ENCODE assay signal across 12 mouse cellular contexts in the genomic region with DNA sequence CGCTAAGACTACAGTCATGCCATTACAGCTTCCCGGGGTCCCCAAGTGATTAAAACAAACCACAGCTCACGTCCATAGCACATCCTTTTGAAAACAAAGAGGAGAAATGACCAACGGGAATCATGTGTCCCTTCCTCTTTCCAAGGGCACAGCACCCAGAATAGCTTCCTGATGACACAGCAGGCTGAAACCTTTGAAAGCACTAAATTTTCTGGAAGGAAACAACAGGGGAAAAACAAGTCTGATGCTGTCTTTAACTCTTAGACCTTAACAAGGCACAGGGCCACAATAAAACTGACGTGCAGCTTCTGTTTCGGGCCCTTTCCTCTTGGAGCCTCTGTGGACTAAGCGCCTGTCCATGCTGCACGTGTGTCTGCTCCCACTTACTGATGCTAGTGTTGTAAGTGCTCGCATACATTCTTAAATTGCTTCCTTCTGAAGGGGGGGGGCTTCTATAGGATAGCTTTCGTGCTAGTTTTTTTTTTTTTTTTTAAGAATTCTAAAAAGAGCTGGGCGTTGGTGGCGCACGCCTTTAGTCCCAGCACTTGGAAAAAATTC. TPM values are rescaled to one million over a fixed set of nuclear protein-coding genes. Genes with fewer than 3 reads are reported as not detected.
A peak's percentile ranks its signal among the peaks of the same experiment; 100 is the strongest.
DNase-seq lines count a peak whose midpoint lies in the region; ATAC-seq and TF ChIP-seq lines count a peak whose summit lies in the region.
"Had no signal": no experiment of that assay in that cellular context is flagged by ENCODE, and none has a peak within 500 bp of the region (broad histone marks: within the 10 kb centered on the region; RNA-seq: fewer than 3 reads in every experiment).

No protein-coding gene starts in this region.

- H3K79me2 ChIP-seq in liver, adult 2 months (ENCODE audit: control insufficient read depth, insufficient read depth, low read length): peaks cover 3% of the 10 kb centered on the region; the same call in 1 of the 2 replicates

- DNase-seq in adrenal gland, adult 2 months: peak; percentile 62
- no peak for DNase-seq in adrenal gland, postnatal 25 days
- peak; percentile 15 for DNase-seq in liver, adult 2 months (ENCODE audit: extremely low read depth, low read depth, low spot score)
- DNase-seq in liver, embryonic 11.5 days (ENCODE audit: low spot score): no peak
- DNase-seq in brain, adult 2 months (ENCODE audit: low read depth, low spot score): peak; percentile 27
- peak; percentile 15 to 39 for DNase-seq in heart, postnatal 14 days
- no peak for DNase-seq in cerebellum, postnatal 10 days
- DNase-seq in midbrain, embryonic 10.5 days (ENCODE audit: low spot score): no peak
- DNase-seq: gastrocnemius, postnatal 14 days had no signal

- no peak for TF ChIP-seq CTCF in liver, adult 2 months (IDR thresholded peaks at IDR 0.05; ENCODE audit: low read depth, low read length)

- ATAC-seq in liver, embryonic 11.5 days (replicated peaks; ENCODE audit: low FRiP score): no peak

- intact Hi-C loops in heart, postnatal 14 days (cut with DNase I): loop anchor here (2.0 kb wide), 1 partner anchor 25 kb away; no protein-coding TSS in a partner anchor

- H3K9ac ChIP-seq in liver, adult 2 months (ENCODE audit: low read depth, low read length): no peak overlapping the region
- H3K9ac ChIP-seq in liver, embryonic 11.5 days (ENCODE audit: low read depth, low read length): no peak overlapping the region

- no peaks in the 10 kb centered on the region for H3K4me1 ChIP-seq in liver, adult 2 months (ENCODE audit: control insufficient read depth, insufficient read depth, low read length)
- peaks cover 8% of the 10 kb centered on the region; the same call in 1 of the 2 replicates for H3K4me1 ChIP-seq in liver, embryonic 11.5 days (replicated peaks; ENCODE audit: control insufficient read depth, insufficient read depth, low read length)
- H3K4me1 ChIP-seq in midbrain, embryonic 10.5 days: no peaks in the 10 kb centered on the region

- peak overlapping the region; percentile 61 for H3K27ac ChIP-seq in liver, adult 2 months (replicated peaks; ENCODE audit: insufficient read depth, low read depth, low read length)
- no peak overlapping the region; the same call in 1 of the 2 replicates for H3K27ac ChIP-seq in liver, embryonic 11.5 days (ENCODE audit: low read depth, low read length)
- no peak overlapping the region for H3K27ac ChIP-seq in midbrain, embryonic 10.5 days (replicated peaks)

- no peaks in the 10 kb centered on the region for H3K27me3 ChIP-seq in liver, adult 2 months (ENCODE audit: control insufficient read depth, insufficient read depth, low read length)
- no peaks in the 10 kb centered on the region for H3K27me3 ChIP-seq in liver, embryonic 11.5 days (replicated peaks; ENCODE audit: control insufficient read depth, insufficient read depth, low read length)
- H3K27me3 ChIP-seq in midbrain, embryonic 10.5 days (ENCODE audit: low read depth, poor library complexity, severe bottlenecking): no peaks in the 10 kb centered on the region

- H3K4me3 ChIP-seq in liver, adult 2 months (ENCODE audit: insufficient read depth, low read depth, low read length): no peak overlapping the region
- no peak overlapping the region for H3K4me3 ChIP-seq in liver, embryonic 11.5 days (ENCODE audit: low read depth, low read length)
- H3K4me3 ChIP-seq in midbrain, embryonic 10.5 days: no peak overlapping the region

- TF ChIP-seq POLR2A in liver, adult 2 months (IDR thresholded peaks at IDR 0.05; ENCODE audit: extremely low read depth, insufficient read depth, low read length): no peak

- H3K4me2 ChIP-seq in liver, embryonic 11.5 days: no peak overlapping the region

- peaks cover 6% of the 10 kb centered on the region; the same call in 1 of the 2 replicates for H3K36me3 ChIP-seq in liver, adult 2 months (ENCODE audit: control insufficient read depth, insufficient read depth, low read length)
- H3K36me3 ChIP-seq in liver, embryonic 11.5 days (ENCODE audit: control insufficient read depth, insufficient read depth, low read length): peaks cover 5% of the 10 kb centered on the region; the same call in 1 of the 2 replicates
- peaks cover 40% of the 10 kb centered on the region for H3K36me3 ChIP-seq in midbrain, embryonic 10.5 days

- H3K9me3 ChIP-seq in liver, embryonic 11.5 days (ENCODE audit: control insufficient read depth, low read length): no peaks in the 10 kb centered on the region
- no peaks in the 10 kb centered on the region for H3K9me3 ChIP-seq in midbrain, embryonic 10.5 days (replicated peaks)

- WGBS in liver, adult 2 months: 79% methylated on average over 13 of the region's 13 CpGs
- 62% methylated on average over 13 of the region's 13 CpGs for WGBS in liver, embryonic 11.5 days
- 87% methylated on average over 13 of the region's 13 CpGs for WGBS in midbrain, embryonic 10.5 days

RNA-seq across cellular contexts. Expression of a gene that starts 23.7 kb away (rescaled TPM):
- 100 to 1,000 TPM; 102 to 133 TPM for total RNA-seq in adrenal gland, adult 2 months (2021)
- 2.7 and 2.9 TPM in 2 replicates for polyA plus RNA-seq in adrenal gland, adult 2 months (2012; rRNA removed)
- total RNA-seq in adrenal gland, postnatal 25 days (2021): 101 and 103 TPM in 2 replicates
- total RNA-seq in liver, adult 2 months (2014; rRNA removed): 20.6 and 21.4 TPM in 2 replicates
- polyA plus RNA-seq in liver, adult 2 months (2012; rRNA removed): 4.7 and 5.3 TPM in 2 replicates
- 79.9 and 92.7 TPM in 2 replicates for polyA plus RNA-seq in liver, embryonic 11.5 days (2014; fragmentation: Nextera tagmentation; extraction: Ambion mirVana)
- total RNA-seq in heart, postnatal 14 days (2021): 100 to 1,000 TPM in 1 of 2 experiments, 10 to 100 TPM in 1; 99.2 to 105 TPM
- 92.6 and 95.0 TPM in 2 replicates for polyA plus RNA-seq in midbrain, embryonic 10.5 days (2016; fragmentation: Nextera tagmentation; extraction: Ambion mirVana)

RNA-seq across cellular contexts. Expression of a gene that starts 24.0 kb away (rescaled TPM):
- total RNA-seq in adrenal gland, adult 2 months (2021): 10 to 100 TPM; 23.7 to 32.4 TPM
- 31.1 TPM in 2 replicates for polyA plus RNA-seq in adrenal gland, adult 2 months (2012; rRNA removed)
- 32.6 and 36.4 TPM in 2 replicates for total RNA-seq in adrenal gland, postnatal 25 days (2021)
- 12.6 and 16.8 TPM in 2 replicates for total RNA-seq in liver, adult 2 months (2014; rRNA removed)
- 15.0 and 17.0 TPM in 2 replicates for polyA plus RNA-seq in liver, adult 2 months (2012; rRNA removed)
- polyA plus RNA-seq in liver, embryonic 11.5 days (2014; fragmentation: Nextera tagmentation; extraction: Ambion mirVana): 10.6 and 11.0 TPM in 2 replicates
- 10 to 100 TPM; 31.6 to 32.1 TPM for total RNA-seq in heart, postnatal 14 days (2021)
- polyA plus RNA-seq in midbrain, embryonic 10.5 days (2016; fragmentation: Nextera tagmentation; extraction: Ambion mirVana): 19.0 and 22.0 TPM in 2 replicates

RNA-seq across cellular contexts. Expression of a gene that starts 43.3 kb away (rescaled TPM):
- not detected for total RNA-seq in adrenal gland, adult 2 months (2021)
- polyA plus RNA-seq in adrenal gland, adult 2 months (2012; rRNA removed): not detected in 2 replicates
- total RNA-seq in adrenal gland, postnatal 25 days (2021): not detected in 2 replicates
- total RNA-seq in liver, adult 2 months (2014; rRNA removed): not detected in 2 replicates
- not detected in 2 replicates for polyA plus RNA-seq in liver, adult 2 months (2012; rRNA removed)
- not detected in 2 replicates for polyA plus RNA-seq in liver, embryonic 11.5 days (2014; fragmentation: Nextera tagmentation; extraction: Ambion mirVana)
- not detected for total RNA-seq in heart, postnatal 14 days (2021)
- not detected in 2 replicates for polyA plus RNA-seq in midbrain, embryonic 10.5 days (2016; fragmentation: Nextera tagmentation; extraction: Ambion mirVana)
- total RNA-seq: gastrocnemius, postnatal 14 days; layer of hippocampus, postnatal 10 days; neutrophil, adult 5-6 weeks had no signal
- polyA plus RNA-seq: spleen, adult 2 months had no signal

RNA-seq across cellular contexts. Expression of a gene that starts 56.3 kb away (rescaled TPM):
- under 1 TPM; 0.20 to 0.24 TPM for total RNA-seq in adrenal gland, adult 2 months (2021)
- polyA plus RNA-seq in adrenal gland, adult 2 months (2012; rRNA removed): not detected in 2 replicates
- total RNA-seq in adrenal gland, postnatal 25 days (2021): 0.12 TPM in 1 of 2 replicates, not detected in the other
- total RNA-seq in liver, adult 2 months (2014; rRNA removed): not detected in 2 replicates
- not detected in 2 replicates for polyA plus RNA-seq in liver, adult 2 months (2012; rRNA removed)
- not detected in 2 replicates for polyA plus RNA-seq in liver, embryonic 11.5 days (2014; fragmentation: Nextera tagmentation; extraction: Ambion mirVana)
- total RNA-seq in heart, postnatal 14 days (2021): under 1 TPM; 0.15 to 0.26 TPM
- not detected in 2 replicates for polyA plus RNA-seq in midbrain, embryonic 10.5 days (2016; fragmentation: Nextera tagmentation; extraction: Ambion mirVana)
- total RNA-seq: layer of hippocampus, postnatal 10 days had no signal
- polyA plus RNA-seq: spleen, adult 2 months had no signal

Comparison
In these comparisons a context has a peak if more than half of its experiments do, and no peak if none do; other contexts are left out.
1. DNase-seq: peak in adrenal gland, adult 2 months (single experiment), liver, adult 2 months (single experiment), brain, adult 2 months (single experiment) and heart, postnatal 14 days (2 of 2); none in adrenal gland, postnatal 25 days (single experiment), liver, embryonic 11.5 days (single experiment), cerebellum, postnatal 10 days (0 of 2) and midbrain, embryonic 10.5 days (single experiment).